Mouse (Mus musculus) cortical plate, adult 2 months (tissue): Measurements from ENCODE around the gene Clrn2.

ENCODE experiments used
- CTCF ChIP-seq: fragments of 200-500 bp; IDR thresholded peaks from 2 replicates; pipeline ENCODE4 v1.5.1; 2011; ENCODE audit warnings: mild to moderate bottlenecking, control low read depth, low read length; ENCODE audit not compliant: insufficient read depth; ENCODE audit errors: extremely low read depth
- POLR2A ChIP-seq: fragments of 200-500 bp; IDR thresholded peaks from 2 replicates; pipeline ENCODE4 v1.6.1; 2011; ENCODE audit warnings: mild to moderate bottlenecking, low read length, control low read depth; ENCODE audit not compliant: insufficient read depth; ENCODE audit errors: extremely low read depth

DNA sequence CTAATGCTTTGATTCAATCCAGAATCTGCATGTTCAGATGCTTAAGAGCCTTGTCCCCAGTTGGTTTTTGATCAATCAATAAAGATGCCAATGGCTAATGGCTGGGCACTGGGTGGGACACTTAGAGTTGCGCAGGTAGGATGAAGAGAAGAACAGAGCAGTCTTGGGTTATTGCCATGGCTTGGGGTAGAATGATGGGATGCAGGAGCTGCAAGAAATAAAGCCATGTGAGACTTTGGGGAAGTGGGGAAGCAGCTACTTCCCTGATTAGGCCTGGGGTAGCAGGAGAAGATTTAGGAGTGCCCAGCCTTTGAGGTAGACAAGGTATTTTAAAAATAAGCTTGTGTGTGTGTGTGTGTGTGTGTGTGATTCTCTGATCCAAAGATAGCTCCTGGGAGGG, 26.5 kb downstream of the Clrn2 start:
- TF ChIP-seq POLR2A (no peak), CTCF (no peak)
